Mouse (Mus musculus): ENCODE data around the gene Cdc42ep4.

Cdc42ep4 gene

GRCm38 (mm10) chr11:113683627-113683956, 68.1 kb downstream of the Cdc42ep4 start:
- DNase-seq (ENCODE audit: low spot score) = no peak

- DNase-seq (ENCODE audit: low spot score) = no peak
Observed at GRCm38 (mm10) chr11:113682897-113683626, 68.6 kb downstream of the Cdc42ep4 start.

- no peak for DNase-seq (ENCODE audit: low spot score)
Observed at GRCm38 (mm10) chr11:113681979-113682378, 69.7 kb downstream of the Cdc42ep4 start.

- no peak for DNase-seq (ENCODE audit: low spot score)
Observed at GRCm38 (mm10) chr11:113680954-113681353, 70.7 kb downstream of the Cdc42ep4 start.

GRCm38 (mm10) chr11:113678373-113678772, 73.3 kb downstream of the Cdc42ep4 start:
- no peak for DNase-seq (ENCODE audit: low spot score)

- no peak for DNase-seq (ENCODE audit: low spot score)
Observed at GRCm38 (mm10) chr11:113677378-113677777, 74.3 kb downstream of the Cdc42ep4 start.
